ENCODE assay signal across 8 mouse cellular contexts in genomic region chr19:8872266-8872840, GRCm38 (mm10). TPM values are rescaled to one million over a fixed set of nuclear protein-coding genes. Genes with fewer than 3 reads are reported as not detected.
DNase-seq lines count a peak whose midpoint lies in the region; ATAC-seq and TF ChIP-seq lines count a peak whose summit lies in the region.

No protein-coding gene starts in this region.

- peaks cover 37% of the 10 kb centered on the region for H3K36me3 ChIP-seq in heart, embryonic 10.5 days
- peaks cover 25 to 43% of the 10 kb centered on the region in 2 experiments for H3K36me3 ChIP-seq in CH12.LX (replicated peaks in 1 of 2; ENCODE audit: control insufficient read depth in 1 of 2, insufficient read depth in 1 of 2, low read length in 1 of 2)
- peaks cover 4% of the 10 kb centered on the region; the same call in 1 of the 2 replicates for H3K36me3 ChIP-seq in forebrain, embryonic 11.5 days (ENCODE audit: control insufficient read depth, insufficient read depth, low read length)
- H3K36me3 ChIP-seq in liver, embryonic 12.5 days: peaks cover 42% of the 10 kb centered on the region

- in situ Hi-C loops in CH12.LX (cut with MboI; ENCODE audit: low pct_ligation_motif_present, low pct_unique_long_range_greater_than_20kb, low sequenced_read_pairs): no loop called here

- H3K4me1 ChIP-seq in heart, embryonic 10.5 days: peaks cover 6% of the 10 kb centered on the region
- peaks cover 2 to 16% of the 10 kb centered on the region in 2 experiments; a peak in 2 of 4 replicates for H3K4me1 ChIP-seq in CH12.LX (ENCODE audit: control insufficient read depth in 1 of 2, insufficient read depth in 2 of 2)
- H3K4me1 ChIP-seq in forebrain, embryonic 11.5 days (replicated peaks; ENCODE audit: control insufficient read depth, insufficient read depth, low read length): peaks cover 7% of the 10 kb centered on the region; the same call in 1 of the 2 replicates
- H3K4me1 ChIP-seq in liver, embryonic 12.5 days: peaks cover 40% of the 10 kb centered on the region

- no peak for TF ChIP-seq RAD21 in CH12.LX (IDR thresholded peaks at IDR 0.05; ENCODE audit: low read depth, low read length)

- TF ChIP-seq CTCF in CH12.LX (conservative IDR thresholded peaks at IDR 0.05 in 1 of 2, IDR thresholded peaks at IDR 0.05 in 1 of 2; ENCODE audit: low read depth in 2 of 2, low read length in 2 of 2): no peak

- no peaks in the 10 kb centered on the region for H3K27me3 ChIP-seq in heart, embryonic 10.5 days (ENCODE audit: insufficient read depth, poor library complexity, severe bottlenecking)
- no peaks in the 10 kb centered on the region for H3K27me3 ChIP-seq in CH12.LX (replicated peaks)
- H3K27me3 ChIP-seq in forebrain, embryonic 11.5 days (ENCODE audit: control insufficient read depth, insufficient read depth, low read length): no peaks in the 10 kb centered on the region
- no peaks in the 10 kb centered on the region for H3K27me3 ChIP-seq in liver, embryonic 12.5 days (replicated peaks)

- dilution Hi-C loops in CH12.LX (cut with MboI; ENCODE audit: extremely low pct_ligation_motif_present, extremely low pct_unique_long_range_greater_than_20kb, low sequenced_read_pairs): no loop called here

- no peak for DNase-seq in heart, embryonic 10.5 days (ENCODE audit: low spot score)
- no peak for DNase-seq in heart, adult 11 months
- DNase-seq in CH12.LX (ENCODE audit: extremely low read depth): no peak
- DNase-seq in forebrain, embryonic 11.5 days (ENCODE audit: low spot score): no peak
- DNase-seq in embryo, embryonic 10 days (ENCODE audit: low spot score): no peak
- no peak for DNase-seq in layer of hippocampus, adult 9-11 months
- no peak for DNase-seq in ovary, postnatal 36 days (ENCODE audit: low spot score)

- H3K4me3 ChIP-seq in heart, embryonic 10.5 days: peak overlapping the region; percentile 94
- H3K4me3 ChIP-seq in CH12.LX (replicated peaks in 1 of 3; ENCODE audit: low read depth in 2 of 3, low read length in 2 of 3, poor library complexity in 1 of 3): peak overlapping the region; percentile 84 to 97 (median 87)
- H3K4me3 ChIP-seq in forebrain, embryonic 11.5 days (ENCODE audit: low read depth, low read length): peak overlapping the region; percentile 96
- H3K4me3 ChIP-seq in liver, embryonic 12.5 days: peak overlapping the region; percentile 78

- peak overlapping the region; percentile 94 for H3K27ac ChIP-seq in heart, embryonic 10.5 days
- no peak overlapping the region for H3K27ac ChIP-seq in CH12.LX (ENCODE audit: insufficient read depth, low read depth)
- H3K27ac ChIP-seq in forebrain, embryonic 11.5 days (ENCODE audit: low read depth, low read length): peak overlapping the region; percentile 63; the same call in 1 of the 2 replicates
- H3K27ac ChIP-seq in liver, embryonic 12.5 days: peak overlapping the region; percentile 86

- TF ChIP-seq EP300 in CH12.LX (IDR thresholded peaks at IDR 0.05; ENCODE audit: low read length): no peak

- H3K79me2 ChIP-seq in CH12.LX (replicated peaks; ENCODE audit: control insufficient read depth, extremely low read depth, insufficient read depth, poor library complexity, severe bottlenecking): peaks cover 19% of the 10 kb centered on the region

- whole genome bisulfite sequencing in heart, embryonic 10.5 days: 79% methylated on average over 10 of the region's 10 CpGs
- 78% methylated on average over 10 of the region's 10 CpGs for WGBS in forebrain, embryonic 11.5 days
- 60% methylated on average over 10 of the region's 10 CpGs for WGBS in liver, embryonic 12.5 days (ENCODE audit: insufficient replicate concordance)

- H3K4me2 ChIP-seq in CH12.LX (ENCODE audit: insufficient read depth, low read depth, poor library complexity, severe bottlenecking): peak overlapping the region; percentile 43
- peak overlapping the region; percentile 88 for H3K4me2 ChIP-seq in forebrain, embryonic 11.5 days (ENCODE audit: low read depth, low read length, severe bottlenecking)
- peak overlapping the region; percentile 84 for H3K4me2 ChIP-seq in liver, embryonic 12.5 days

- H3K9ac ChIP-seq in CH12.LX (ENCODE audit: insufficient read depth, low read depth): peak overlapping the region; percentile 88
- H3K9ac ChIP-seq in forebrain, embryonic 11.5 days (ENCODE audit: low read length): peak overlapping the region; percentile 96
- peak overlapping the region; percentile 91 for H3K9ac ChIP-seq in liver, embryonic 12.5 days

- TF ChIP-seq POLR2A in CH12.LX (IDR thresholded peaks at IDR 0.05; ENCODE audit: low read depth, low read length): no peak

- no peaks in the 10 kb centered on the region for H3K9me3 ChIP-seq in heart, embryonic 10.5 days
- no peaks in the 10 kb centered on the region for H3K9me3 ChIP-seq in CH12.LX (replicated peaks; ENCODE audit: low read length)
- H3K9me3 ChIP-seq in forebrain, embryonic 11.5 days (ENCODE audit: control insufficient read depth, low read length): no peaks in the 10 kb centered on the region
- H3K9me3 ChIP-seq in liver, embryonic 12.5 days (replicated peaks): no peaks in the 10 kb centered on the region

- no peak for ATAC-seq in forebrain, embryonic 11.5 days (replicated peaks; ENCODE audit: low FRiP score)
- no peak for ATAC-seq in liver, embryonic 12.5 days

TF ChIP-seq in CH12.LX, 34 proteins besides CTCF, POLR2A, EP300 and RAD21:
- TF ChIP-seq BHLHE40 (IDR thresholded peaks at IDR 0.05; ENCODE audit: low read depth, low read length) (no peak), GABPA (IDR thresholded peaks at IDR 0.05; ENCODE audit: insufficient replicate concordance, low read depth, low read length) (no peak), E2F4 (IDR thresholded peaks at IDR 0.05; ENCODE audit: insufficient replicate concordance, low read depth, low read length) (no peak), TBP (conservative IDR thresholded peaks at IDR 0.05; ENCODE audit: low read depth, low read length) (no peak), NRF1 (IDR thresholded peaks at IDR 0.05; ENCODE audit: low read depth, low read length) (no peak), ELF1 (IDR thresholded peaks at IDR 0.05; ENCODE audit: low read depth, low read length) (no peak), ZMIZ1 (IDR thresholded peaks at IDR 0.05; ENCODE audit: low read depth, low read length) (no peak), MAZ (IDR thresholded peaks at IDR 0.05; ENCODE audit: low read depth, low read length) (no peak)
TF ChIP-seq in CH12.LX: peak in this region for 0.

RNA-seq across cellular contexts. Expression of gene Ubxn1, which starts 1.1 kb away (rescaled TPM):
- 156 and 193 TPM in 2 replicates for polyA plus RNA-seq in heart, embryonic 10.5 days (2016; fragmentation: Nextera tagmentation; extraction: Ambion mirVana)
- total RNA-seq in CH12.LX (2012; rRNA removed): 134 and 140 TPM in 2 replicates
- 96.3 and 107 TPM in 2 replicates for total RNA-seq in CH12.LX (2014; rRNA removed)
- 226 and 279 TPM in 2 replicates for polyA plus RNA-seq in CH12.LX (2012; ENCODE audit: insufficient read length, low read depth)
- 178 and 181 TPM in 2 replicates for polyA plus RNA-seq in forebrain, embryonic 11.5 days (2014; fragmentation: Nextera tagmentation; extraction: Ambion mirVana)
- 133 and 135 TPM in 2 replicates for polyA plus RNA-seq in liver, embryonic 12.5 days (2016; fragmentation: Nextera tagmentation; extraction: Ambion mirVana)

RNA-seq across cellular contexts. Expression of gene Uqcc3, which starts 8.4 kb away (rescaled TPM):
- polyA plus RNA-seq in heart, embryonic 10.5 days (2016; fragmentation: Nextera tagmentation; extraction: Ambion mirVana): 58.9 and 59.4 TPM in 2 replicates
- total RNA-seq in CH12.LX (2012; rRNA removed) (53.9 and 56.6 TPM in 2 replicates), CH12.LX (2014; rRNA removed) (23.5 and 24.0 TPM in 2 replicates)
- polyA plus RNA-seq in CH12.LX (2012; ENCODE audit: insufficient read length, low read depth): 42.6 and 52.0 TPM in 2 replicates
- 50.1 and 52.9 TPM in 2 replicates for polyA plus RNA-seq in forebrain, embryonic 11.5 days (2014; fragmentation: Nextera tagmentation; extraction: Ambion mirVana)
- 40.6 and 43.4 TPM in 2 replicates for polyA plus RNA-seq in liver, embryonic 12.5 days (2016; fragmentation: Nextera tagmentation; extraction: Ambion mirVana)

RNA-seq across cellular contexts. Expression of gene Lbhd1, which starts 11.2 kb away (rescaled TPM):
- 68.9 and 88.7 TPM in 2 replicates for polyA plus RNA-seq in heart, embryonic 10.5 days (2016; fragmentation: Nextera tagmentation; extraction: Ambion mirVana)
- total RNA-seq in CH12.LX (2012; rRNA removed): 7.5 and 14.3 TPM in 2 replicates
- total RNA-seq in CH12.LX (2014; rRNA removed): 15.5 and 15.6 TPM in 2 replicates
- 50.4 and 80.4 TPM in 2 replicates for polyA plus RNA-seq in CH12.LX (2012; ENCODE audit: insufficient read length, low read depth)
- polyA plus RNA-seq in forebrain, embryonic 11.5 days (2014; fragmentation: Nextera tagmentation; extraction: Ambion mirVana): 110 and 112 TPM in 2 replicates
- 76.1 and 80.4 TPM in 2 replicates for polyA plus RNA-seq in liver, embryonic 12.5 days (2016; fragmentation: Nextera tagmentation; extraction: Ambion mirVana)

RNA-seq across cellular contexts. Expression of gene Gm49403, which starts 11.4 kb away (rescaled TPM):
- not detected in 2 replicates for polyA plus RNA-seq in heart, embryonic 10.5 days (2016; fragmentation: Nextera tagmentation; extraction: Ambion mirVana)
- total RNA-seq in CH12.LX (2012; rRNA removed) (not detected in 2 replicates), CH12.LX (2014; rRNA removed) (not detected in 2 replicates)
- polyA plus RNA-seq in CH12.LX (2012; ENCODE audit: insufficient read length, low read depth): not detected in 2 replicates
- not detected in 2 replicates for polyA plus RNA-seq in forebrain, embryonic 11.5 days (2014; fragmentation: Nextera tagmentation; extraction: Ambion mirVana)
- polyA plus RNA-seq in liver, embryonic 12.5 days (2016; fragmentation: Nextera tagmentation; extraction: Ambion mirVana): not detected in 2 replicates

RNA-seq across cellular contexts. Expression of gene 1810009A15Rik, which starts 16.3 kb away (rescaled TPM):
- 106 and 140 TPM in 2 replicates for polyA plus RNA-seq in heart, embryonic 10.5 days (2016; fragmentation: Nextera tagmentation; extraction: Ambion mirVana)
- 157 and 224 TPM in 2 replicates for total RNA-seq in CH12.LX (2012; rRNA removed)
- total RNA-seq in CH12.LX (2014; rRNA removed): 198 and 218 TPM in 2 replicates
- 161 and 176 TPM in 2 replicates for polyA plus RNA-seq in CH12.LX (2012; ENCODE audit: insufficient read length, low read depth)
- 124 and 131 TPM in 2 replicates for polyA plus RNA-seq in forebrain, embryonic 11.5 days (2014; fragmentation: Nextera tagmentation; extraction: Ambion mirVana)
- polyA plus RNA-seq in liver, embryonic 12.5 days (2016; fragmentation: Nextera tagmentation; extraction: Ambion mirVana): 107 and 111 TPM in 2 replicates
